Mouse (Mus musculus) C3H10T1/2 (cell line): ENCODE data around the gene Nmur2. TPM values are rescaled to one million over a fixed set of nuclear protein-coding genes. Genes with fewer than 3 reads are reported as not detected.

Experiments used
- polyA plus RNA-seq, 2 experiments: library from polyadenylated mRNA; unstranded; fragments of >200 nt; fragmentation: generic; extraction: Trizol; gene quantifications; one replicate each; pipeline ENCODE4 v1.2.1; 2012; ENCODE audit warnings: missing spikeins in 2 of 2

Gene Nmur2
- polyA plus RNA-seq: not detected

GRCm38 (mm10) chr11:56040917-56041316 is at the start of gene Nmur2:
Nmur2 (minus strand) TSS chr11:56041010.

